Mouse (Mus musculus) spleen, adult 12 weeks (tissue): ENCODE results near the gene Hist2h3c1.
"Not testable (repeated sequence)": the region's sequence is repeated elsewhere in the genome, so short reads cannot be mapped to it uniquely, and the experiment has no call there.

Source experiments
- DNase-seq: peaks from one replicate; pipeline ENCODE4 v3.0.0; 2022; ENCODE audit warnings: low spot score

Gene Hist2h3c1

GRCm38 (mm10) chr3:96235836-96236235 lies 10.6 kb upstream of the Hist2h3c1 start:
- no peak for DNase-seq

GRCm38 (mm10) chr3:96236834-96237334 lies 9.6 kb upstream of the Hist2h3c1 start:
- DNase-seq = no peak

- DNase-seq = no peak
Observed at GRCm38 (mm10) chr3:96237335-96237903, 9.1 kb upstream of the Hist2h3c1 start.

GRCm38 (mm10) chr3:96237904-96238511 lies 8.5 kb upstream of the Hist2h3c1 start:
- peak; percentile 49 for DNase-seq

- peak; percentile 80 for DNase-seq
Observed at GRCm38 (mm10) chr3:96238954-96239793, 7.3 kb upstream of the Hist2h3c1 start, which contains the start of gene Hist2h3c2. TSS of gene Hist2h3c2 (minus strand) at chr3:96239127.

- peak; percentile 99 for DNase-seq
Observed at GRCm38 (mm10) chr3:96239949-96240798, 6.3 kb upstream of the Hist2h3c1 start, which contains the start of gene Hist2h2aa2. TSS of gene Hist2h2aa2 (minus strand) at chr3:96240276.

- DNase-seq = no peak
Observed at GRCm38 (mm10) chr3:96240799-96241197, 5.7 kb upstream of the Hist2h3c1 start.

GRCm38 (mm10) chr3:96243921-96244572 lies 2.4 kb upstream of the Hist2h3c1 start:
- DNase-seq = no peak

GRCm38 (mm10) chr3:96245003-96245886 lies 1.2 kb upstream of the Hist2h3c1 start, which contains the start of gene Hist2h2aa1:
TSS of gene Hist2h2aa1 (plus strand) at chr3:96245497.
- peak; percentile 82 for DNase-seq

- DNase-seq = not testable (repeated sequence)
Observed at GRCm38 (mm10) chr3:96246018-96246417, 467 bp upstream of the Hist2h3c1 start.

GRCm38 (mm10) chr3:96247356-96248140 lies 1.1 kb downstream of the Hist2h3c1 start:
- DNase-seq = no peak

- DNase-seq = no peak
Observed at GRCm38 (mm10) chr3:96248141-96249033, 1.9 kb downstream of the Hist2h3c1 start.

GRCm38 (mm10) chr3:96249034-96249345 lies 2.5 kb downstream of the Hist2h3c1 start:
- DNase-seq = no peak

GRCm38 (mm10) chr3:96250890-96251289 lies 4.4 kb downstream of the Hist2h3c1 start:
- no peak for DNase-seq

GRCm38 (mm10) chr3:96251787-96252186 lies 5.3 kb downstream of the Hist2h3c1 start:
- DNase-seq = no peak

GRCm38 (mm10) chr3:96254683-96255355 lies 8.3 kb downstream of the Hist2h3c1 start:
- DNase-seq = no peak

- DNase-seq = no peak
Observed at GRCm38 (mm10) chr3:96255926-96256593, 9.6 kb downstream of the Hist2h3c1 start.
